Mouse (Mus musculus): ENCODE results near the gene 1700037C18Rik. TPM values are rescaled to one million over a fixed set of nuclear protein-coding genes. Genes with fewer than 3 reads are reported as not detected.
A peak's percentile ranks its signal among the peaks of the same experiment; 100 is the strongest.

1700037C18Rik gene
- total and polyA plus RNA-seq, 3 experiments, result 3.5 to 7.2 TPM; not detected in 1

GRCm38 (mm10) chr16:3933536-3933935 is 25.0 kb upstream of the 1700037C18Rik start:
- no peaks in the 10 kb centered on the region for H3K9me3 ChIP-seq (replicated peaks; ENCODE audit: insufficient read depth, low read length)
- H3K36me3 ChIP-seq (ENCODE audit: control insufficient read depth in 1 of 2, insufficient read depth in 2 of 2, low read length in 2 of 2), result peaks cover 0 to 4% of the 10 kb centered on the region in 2 experiments; a peak in 2 of 4 replicates
- H3K4me1 ChIP-seq (ENCODE audit: control insufficient read depth in 1 of 2, insufficient read depth in 2 of 2, low read length in 2 of 2), result no peaks in the 10 kb centered on the region
- no peak overlapping the region for H3K27ac ChIP-seq (ENCODE audit: control insufficient read depth, low read depth, low read length)
- H3K79me2 ChIP-seq (ENCODE audit: control insufficient read depth, insufficient read depth, low read length, poor library complexity), result no peaks in the 10 kb centered on the region
- TF ChIP-seq ZMIZ1 (IDR thresholded peaks at IDR 0.05; ENCODE audit: low read depth, low read length) (no peak), HCFC1 (IDR thresholded peaks at IDR 0.05; ENCODE audit: low read depth, low read length) (no peak), SIN3A (IDR thresholded peaks at IDR 0.05; ENCODE audit: low read length) (no peak), TCF12 (IDR thresholded peaks at IDR 0.05; ENCODE audit: low read depth, low read length) (no peak), POLR2A (IDR thresholded peaks at IDR 0.05; ENCODE audit: control insufficient read depth in 1 of 2, insufficient read depth in 1 of 2, low read depth in 1 of 2, low read length in 2 of 2, poor library complexity in 1 of 2) (no peak)
- DNase-seq (ENCODE audit: low read depth, low spot score), result no peak
- no peaks in the 10 kb centered on the region for H3K27me3 ChIP-seq (ENCODE audit: control insufficient read depth in 1 of 2, insufficient read depth in 2 of 2, low read length in 2 of 2)
- H3K9ac ChIP-seq (ENCODE audit: control insufficient read depth, low read depth, low read length, poor library complexity, severe bottlenecking), result no peak overlapping the region
- H3K4me3 ChIP-seq (ENCODE audit: control insufficient read depth in 1 of 2, insufficient read depth in 1 of 2, low read depth in 2 of 2, low read length in 2 of 2), result no peak overlapping the region

GRCm38 (mm10) chr16:3929151-3929550 is 20.7 kb upstream of the 1700037C18Rik start:
- H3K36me3 ChIP-seq (ENCODE audit: control insufficient read depth in 1 of 2, insufficient read depth in 2 of 2, low read length in 2 of 2), result peaks cover 0 to 16% of the 10 kb centered on the region in 2 experiments; a peak in 2 of 4 replicates
- no peak overlapping the region for H3K4me3 ChIP-seq (ENCODE audit: control insufficient read depth in 1 of 2, insufficient read depth in 1 of 2, low read depth in 2 of 2, low read length in 2 of 2)
- H3K27ac ChIP-seq (ENCODE audit: control insufficient read depth, low read depth, low read length), result no peak overlapping the region
- H3K9me3 ChIP-seq (replicated peaks; ENCODE audit: insufficient read depth, low read length), result no peaks in the 10 kb centered on the region
- DNase-seq (ENCODE audit: low read depth, low spot score), result peak; percentile 14
- H3K9ac ChIP-seq (ENCODE audit: control insufficient read depth, low read depth, low read length, poor library complexity, severe bottlenecking), result no peak overlapping the region
- peaks cover 0 to 2% of the 10 kb centered on the region in 2 experiments; a peak in 1 of 4 replicates for H3K4me1 ChIP-seq (ENCODE audit: control insufficient read depth in 1 of 2, insufficient read depth in 2 of 2, low read length in 2 of 2)
- TF ChIP-seq USF1 (IDR thresholded peaks at IDR 0.05; ENCODE audit: low read depth, low read length) (no peak), HCFC1 (IDR thresholded peaks at IDR 0.05; ENCODE audit: low read depth, low read length) (no peak), E2F4 (IDR thresholded peaks at IDR 0.05; ENCODE audit: borderline replicate concordance, low read depth, low read length) (no peak), CHD1 (IDR thresholded peaks at IDR 0.05; ENCODE audit: low read depth, low read length) (no peak), EP300 (IDR thresholded peaks at IDR 0.05; ENCODE audit: low read depth in 1 of 2, low read length in 2 of 2) (no peak), MAFK (IDR thresholded peaks at IDR 0.05; ENCODE audit: borderline replicate concordance, low read depth, low read length) (no peak), SMC3 (IDR thresholded peaks at IDR 0.05; ENCODE audit: low read depth, low read length) (no peak), GABPA (IDR thresholded peaks at IDR 0.05; ENCODE audit: low read depth, low read length) (no peak), MYC (IDR thresholded peaks at IDR 0.05; ENCODE audit: low read depth, low read length) (no peak), MEF2A (IDR thresholded peaks at IDR 0.05; ENCODE audit: extremely low read depth, insufficient replicate concordance, low read depth, low read length, poor library complexity, severe bottlenecking) (no peak), JUND (IDR thresholded peaks at IDR 0.05; ENCODE audit: low read depth, low read length) (no peak), MAZ (IDR thresholded peaks at IDR 0.05; ENCODE audit: low read depth, low read length) (no peak), RAD21 (IDR thresholded peaks at IDR 0.05; ENCODE audit: low read depth, low read length) (no peak), NELFE (IDR thresholded peaks at IDR 0.05; ENCODE audit: low read depth, low read length) (no peak), ZMIZ1 (IDR thresholded peaks at IDR 0.05; ENCODE audit: low read depth, low read length) (no peak), POLR2AphosphoS2 (IDR thresholded peaks at IDR 0.05; ENCODE audit: low read length) (no peak), ZKSCAN1 (IDR thresholded peaks at IDR 0.05; ENCODE audit: low read depth, low read length) (no peak), SIN3A (IDR thresholded peaks at IDR 0.05; ENCODE audit: low read length) (no peak)
- no peaks in the 10 kb centered on the region for H3K27me3 ChIP-seq (ENCODE audit: control insufficient read depth in 1 of 2, insufficient read depth in 2 of 2, low read length in 2 of 2)
- no peaks in the 10 kb centered on the region for H3K79me2 ChIP-seq (ENCODE audit: control insufficient read depth, insufficient read depth, low read length, poor library complexity)

Measured in MEL (cell line).